Mouse (Mus musculus) brain, adult 10 weeks (tissue): ENCODE measurements around the gene Tlr8. TPM values are rescaled to one million over a fixed set of nuclear protein-coding genes. Genes with fewer than 3 reads are reported as not detected.

Experiments
- polyA plus RNA-seq: library from polyadenylated mRNA; stranded (reverse); fragments of 350-450 nt; fragmentation: Illumina TruSeq; extraction: RNeasy Lipid Tissue Mini Kit (QIAGEN cat#74804); gene quantifications from one replicate; pipeline ENCODE4 v1.2.3, GENCODE M21; 2015; ENCODE audit warnings: low read depth, low replicate concordance

The Tlr8 gene
- not detected for polyA plus RNA-seq

DNA sequence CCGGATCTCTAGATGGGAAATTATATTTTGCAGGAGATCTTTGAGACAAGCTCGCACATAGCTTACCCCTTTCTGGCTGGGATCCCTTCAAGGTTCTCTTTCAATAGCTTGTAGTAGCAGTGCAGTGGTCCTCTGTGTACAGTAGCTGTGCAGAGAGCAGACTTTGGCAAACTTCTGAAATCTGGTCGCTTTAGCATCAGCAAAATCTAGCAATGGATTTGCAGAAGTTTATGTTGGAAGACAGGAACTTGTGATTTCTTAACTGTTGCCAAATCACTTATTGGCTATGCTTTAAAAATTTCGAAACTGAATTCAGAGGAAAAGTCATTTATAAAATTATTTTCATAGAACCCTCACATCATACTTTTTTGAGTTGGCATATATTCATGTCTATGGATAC, at the start of gene Tlr8:
TSS of gene Tlr8 (minus strand) at position 244 of the 400 bp plus-strand sequence.

DNA sequence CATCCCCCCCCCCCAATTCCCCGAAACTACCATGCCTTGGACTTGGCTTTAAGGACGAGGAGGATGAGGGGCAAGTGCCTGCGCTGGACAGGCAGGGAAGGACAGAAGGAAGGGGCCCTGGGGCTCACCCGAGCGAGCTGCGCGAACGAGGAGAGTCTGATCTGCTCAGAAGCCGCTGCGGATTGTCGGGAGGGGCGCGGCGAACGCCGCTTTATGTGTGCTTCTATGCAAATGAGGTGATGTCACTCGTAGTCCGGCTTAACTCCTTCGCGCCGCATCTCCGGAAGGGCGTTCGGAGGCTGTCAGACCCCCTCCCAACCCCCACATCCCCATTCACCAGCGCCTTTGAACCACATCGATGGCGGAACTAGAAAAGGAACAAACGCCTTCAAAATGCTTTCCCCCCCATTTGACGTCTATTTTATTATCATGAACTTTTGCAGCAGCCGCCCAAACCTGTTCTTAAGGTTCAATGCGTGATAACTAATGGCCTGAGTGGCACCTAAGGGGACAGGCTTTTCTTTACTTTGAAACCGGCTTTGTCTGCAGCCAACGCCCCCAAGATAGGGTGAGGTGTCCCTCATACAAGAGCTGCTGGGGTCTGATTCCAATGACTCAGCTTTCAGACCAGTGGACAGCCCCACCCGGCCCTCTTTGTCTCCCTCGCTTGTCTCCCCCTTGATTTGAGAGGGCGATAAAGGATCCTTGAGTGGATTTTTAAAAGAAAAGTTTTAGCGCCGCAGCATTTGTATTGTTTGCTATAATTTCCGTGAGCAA, 55.0 kb downstream of the Tlr8 start, which contains the start of gene Tmsb4x:
TSS of gene Tmsb4x (minus strand) at position 338 of the 777 bp plus-strand sequence.

Other genes starting within 250 kb of the Tlr8 start
- 2,662 TPM for gene Tmsb4x, start 55.0 kb downstream of the Tlr8 start, polyA plus RNA-seq
- gene Tlr7, start 66.2 kb upstream of the Tlr8 start, polyA plus RNA-seq, result 2.1 TPM
- 25.2 TPM for gene Prps2, start 118.4 kb upstream of the Tlr8 start, polyA plus RNA-seq